Mouse (Mus musculus) CD8-positive naive resting alpha-beta T cell, adult 57 days (primary cell): ENCODE data around the gene Cited4. TPM values are rescaled to one million over a fixed set of nuclear protein-coding genes. Genes with fewer than 3 reads are reported as not detected.

ENCODE experiments used
- total RNA-seq: library from RNA; stranded (reverse); gene quantifications from one replicate; pipeline ENCODE4 v1.2.4, GENCODE M21; 2023

Cited4 gene
- 0.70 TPM for total RNA-seq

GRCm38 (mm10) chr4:120666358-120667024, at the start of gene Cited4:
Gene Cited4 (plus strand): TSS chr4:120666572.

Other genes with a start within 250 kb of the Cited4 start
- 1.6 TPM for gene Slfnl1, start 134.3 kb upstream of the Cited4 start, total RNA-seq
- 30.0 TPM for gene Ctps, start 96.3 kb upstream of the Cited4 start, total RNA-seq
- not detected for gene Gm8439, start 77.8 kb upstream of the Cited4 start, total RNA-seq
- not detected for gene Kcnq4, start 82.0 kb downstream of the Cited4 start, total RNA-seq
- gene Nfyc, start 165.0 kb downstream of the Cited4 start, total RNA-seq, result 74.8 TPM
- gene Rims3, start 188.2 kb downstream of the Cited4 start, total RNA-seq, result 3.0 TPM